Mouse (Mus musculus) bone marrow, adult 2 months (tissue): ENCODE measurements around the gene Gm42688.

ENCODE experiments used
- CTCF ChIP-seq: fragments of 200-500 bp; IDR thresholded peaks from 2 replicates; pipeline ENCODE4 v1.5.1; 2011; ENCODE audit warnings: low read length, control low read depth; ENCODE audit not compliant: control insufficient read depth, insufficient read depth
- POLR2A ChIP-seq: fragments of 200-500 bp; IDR thresholded peaks from 2 replicates; pipeline ENCODE4 v1.6.1; 2011; ENCODE audit warnings: low read depth, mild to moderate bottlenecking, control low read depth, low read length, borderline replicate concordance; ENCODE audit not compliant: control insufficient read depth

- TF ChIP-seq CTCF (no peak), POLR2A (peak; percentile 65)
Observed at GRCm38 (mm10) chr6:83054074-83054851, 47.2 kb upstream of the Gm42688 start, which contains the start of gene Aup1.
